Mouse (Mus musculus) G1E (cell line): ENCODE measurements at regions not wholly inside any gene's neighbourhood (a gene's known extent, or its start where the extent isn't known, plus 50 kb on each side); places are given as distances from the start of the nearest gene placed in this dataset.

Experiments
- CTCF ChIP-seq: IDR thresholded peaks from 2 replicates; pipeline ENCODE4 v1.5.1; 2012; ENCODE audit warnings: low read depth, low read length, inconsistent platforms, mixed read lengths
- GATA1 ChIP-seq: IDR thresholded peaks from 2 replicates; pipeline ENCODE4 v1.6.1; 2012; ENCODE audit warnings: borderline replicate concordance, low read length, inconsistent platforms, mixed read lengths
- GATA2 ChIP-seq: IDR thresholded peaks from 2 replicates; pipeline ENCODE4 v1.6.1; 2012; ENCODE audit warnings: low read depth, low read length, inconsistent platforms, borderline replicate concordance
- POLR2AphosphoS5 ChIP-seq: IDR thresholded peaks from 2 replicates; pipeline ENCODE4 v1.6.1; 2012; ENCODE audit warnings: low read depth, low read length, inconsistent platforms; ENCODE audit not compliant: insufficient replicate concordance

- TF ChIP-seq CTCF, result no peak
- TF ChIP-seq GATA1, result no peak
- TF ChIP-seq POLR2AphosphoS5, result no peak
- TF ChIP-seq GATA2, result no peak
Observed at GRCm38 (mm10) chr12:110379721-110380120, 67.2 kb upstream of the Ppp2r5c start.
